Mouse (Mus musculus): ENCODE measurements around the gene Taar7a. TPM values are rescaled to one million over a fixed set of nuclear protein-coding genes. Genes with fewer than 3 reads are reported as not detected.

Taar7a gene
- polyA plus RNA-seq, 1 experiment from 2014 or later, result not detected

Other genes starting within 250 kb of the Taar7a start
- gene Rps12, start 206.2 kb downstream of the Taar7a start, polyA plus RNA-seq (2016; fragmentation: Nextera tagmentation; extraction: Ambion mirVana), result 117 and 131 TPM in 2 replicates
- gene Slc18b1, start 196.5 kb downstream of the Taar7a start, polyA plus RNA-seq (2016; fragmentation: Nextera tagmentation; extraction: Ambion mirVana), result 16.6 and 17.2 TPM in 2 replicates
- gene Vnn3, start 142.0 kb downstream of the Taar7a start, polyA plus RNA-seq (2016; fragmentation: Nextera tagmentation; extraction: Ambion mirVana), result not detected in 2 replicates
- 0.63 and 0.65 TPM in 2 replicates for gene Vnn1, start 98.8 kb downstream of the Taar7a start, polyA plus RNA-seq (2016; fragmentation: Nextera tagmentation; extraction: Ambion mirVana)
- gene Taar1, start 73.1 kb downstream of the Taar7a start, polyA plus RNA-seq (2016; fragmentation: Nextera tagmentation; extraction: Ambion mirVana), result not detected in 2 replicates
- gene Taar2, start 54.9 kb downstream of the Taar7a start, polyA plus RNA-seq (2016; fragmentation: Nextera tagmentation; extraction: Ambion mirVana), result not detected in 2 replicates
- gene Taar3, start 43.9 kb downstream of the Taar7a start, polyA plus RNA-seq (2016; fragmentation: Nextera tagmentation; extraction: Ambion mirVana), result not detected in 2 replicates
- gene Taar4, start 33.0 kb downstream of the Taar7a start, polyA plus RNA-seq (2016; fragmentation: Nextera tagmentation; extraction: Ambion mirVana), result not detected in 2 replicates
- gene Taar5, start 22.8 kb downstream of the Taar7a start, polyA plus RNA-seq (2016; fragmentation: Nextera tagmentation; extraction: Ambion mirVana), result not detected in 2 replicates
- gene Taar6, start 7.8 kb downstream of the Taar7a start, polyA plus RNA-seq (2016; fragmentation: Nextera tagmentation; extraction: Ambion mirVana), result not detected in 2 replicates
- not detected in 2 replicates for gene Taar7b, start 6.5 kb upstream of the Taar7a start, polyA plus RNA-seq (2016; fragmentation: Nextera tagmentation; extraction: Ambion mirVana)
- not detected in 2 replicates for gene Taar7d, start 33.7 kb upstream of the Taar7a start, polyA plus RNA-seq (2016; fragmentation: Nextera tagmentation; extraction: Ambion mirVana)
- gene Taar7e, start 44.1 kb upstream of the Taar7a start, polyA plus RNA-seq (2016; fragmentation: Nextera tagmentation; extraction: Ambion mirVana), result not detected in 2 replicates
- gene Taar7f, start 56.0 kb upstream of the Taar7a start, polyA plus RNA-seq (2016; fragmentation: Nextera tagmentation; extraction: Ambion mirVana), result not detected in 2 replicates
- not detected in 2 replicates for gene Taar8a, start 83.0 kb upstream of the Taar7a start, polyA plus RNA-seq (2016; fragmentation: Nextera tagmentation; extraction: Ambion mirVana)
- not detected in 2 replicates for gene Taar8b, start 98.8 kb upstream of the Taar7a start, polyA plus RNA-seq (2016; fragmentation: Nextera tagmentation; extraction: Ambion mirVana)
- gene Taar8c, start 108.4 kb upstream of the Taar7a start, polyA plus RNA-seq (2016; fragmentation: Nextera tagmentation; extraction: Ambion mirVana), result not detected in 2 replicates
- not detected in 2 replicates for gene Taar9, start 116.1 kb upstream of the Taar7a start, polyA plus RNA-seq (2016; fragmentation: Nextera tagmentation; extraction: Ambion mirVana)
- 115 and 121 TPM in 2 replicates for gene Stx7, start 155.8 kb upstream of the Taar7a start, polyA plus RNA-seq (2016; fragmentation: Nextera tagmentation; extraction: Ambion mirVana)
- gene Moxd1, start 230.0 kb upstream of the Taar7a start, polyA plus RNA-seq (2016; fragmentation: Nextera tagmentation; extraction: Ambion mirVana), result 2.7 and 3.2 TPM in 2 replicates